Mouse (Mus musculus) monocyte, adult 2 months (primary cell): ENCODE data around the gene Hrh2.
A peak's percentile ranks its signal among the peaks of the same experiment; 100 is the strongest.

Experiments
- DNase-seq, 2 experiments: peaks; one replicate each; pipeline ENCODE4 v3.0.0; 2022; ENCODE audit warnings: low spot score in 2 of 2, low read depth in 1 of 2

Gene Hrh2

GRCm38 (mm10) chr13:54215777-54216316 lies 23.9 kb downstream of the Hrh2 start:
- DNase-seq: no peak

GRCm38 (mm10) chr13:54218341-54218740 lies 26.4 kb downstream of the Hrh2 start:
- DNase-seq: peak; percentile 59 to 75

- no peak for DNase-seq
Observed at GRCm38 (mm10) chr13:54221631-54222179, 29.8 kb downstream of the Hrh2 start.

- peak; percentile 54 to 55 for DNase-seq
Observed at GRCm38 (mm10) chr13:54222921-54223769, 31.2 kb downstream of the Hrh2 start.

- DNase-seq: no peak
Observed at GRCm38 (mm10) chr13:54227916-54228483, 36.1 kb downstream of the Hrh2 start.

GRCm38 (mm10) chr13:54230081-54230480 lies 38.2 kb downstream of the Hrh2 start:
- DNase-seq: no peak

GRCm38 (mm10) chr13:54231868-54232267 lies 39.9 kb downstream of the Hrh2 start:
- DNase-seq: no peak

GRCm38 (mm10) chr13:54237512-54237911 lies 45.6 kb downstream of the Hrh2 start:
- DNase-seq: no peak

- no peak for DNase-seq
Observed at GRCm38 (mm10) chr13:54238585-54239323, 46.8 kb downstream of the Hrh2 start.

- no peak for DNase-seq
Observed at GRCm38 (mm10) chr13:54242380-54242779, 50.5 kb downstream of the Hrh2 start.

GRCm38 (mm10) chr13:54245204-54245603 lies 53.3 kb downstream of the Hrh2 start:
- no peak for DNase-seq

- DNase-seq: peak in 1 of 2 experiments; percentile 16
Observed at GRCm38 (mm10) chr13:54247545-54247944, 55.6 kb downstream of the Hrh2 start.

- DNase-seq: no peak
Observed at GRCm38 (mm10) chr13:54248436-54248995, 56.6 kb downstream of the Hrh2 start.

GRCm38 (mm10) chr13:54249007-54249406 lies 57.1 kb downstream of the Hrh2 start:
- DNase-seq: no peak

GRCm38 (mm10) chr13:54250346-54250745 lies 58.4 kb downstream of the Hrh2 start:
- no peak for DNase-seq

- DNase-seq: no peak
Observed at GRCm38 (mm10) chr13:54251541-54252225, 59.8 kb downstream of the Hrh2 start.

GRCm38 (mm10) chr13:54257580-54258223 lies 65.8 kb downstream of the Hrh2 start:
- no peak for DNase-seq

- no peak for DNase-seq
Observed at GRCm38 (mm10) chr13:54258231-54258743, 66.4 kb downstream of the Hrh2 start.

GRCm38 (mm10) chr13:54260318-54260717 lies 68.4 kb downstream of the Hrh2 start:
- DNase-seq: no peak
